Mouse (Mus musculus) Patski (cell line): Measurements from ENCODE around the gene Gm10406. TPM values are rescaled to one million over a fixed set of nuclear protein-coding genes. Genes with fewer than 3 reads are reported as not detected.
"Not testable (repeated sequence)": the region's sequence is repeated elsewhere in the genome, so short reads cannot be mapped to it uniquely, and the experiment has no call there.

Source experiments
- ATAC-seq: fragments of 100-300 bp; one replicate; pipeline ENCODE4 v1.8.0; 2021
- CTCF ChIA-PET: fragments of 350-600 bp; sonication (Branson Sonifier 250); formaldehyde crosslinking; loops from one replicate; lab custom pipeline; 2022; ENCODE audit warnings: inconsistent platforms; lab: Charles Lee
- POLR2A ChIA-PET: fragments of 350-600 bp; sonication (Branson Sonifier 250); formaldehyde crosslinking; loops from one replicate; lab custom pipeline; 2022; ENCODE audit warnings: antibody characterized with exemption, inconsistent platforms; lab: Charles Lee
- DNase-seq: peaks from one replicate; pipeline ENCODE4 v3.0.0-alpha.2; 2011; ENCODE audit warnings: low read depth, low spot score
- H3K27me3 ChIP-seq: fragments of 371-371 bp; one replicate; pipeline ENCODE4 v1.5.1; 2021
- CTCF ChIP-seq: fragments of 100-300 bp; IDR thresholded peaks from one replicate; pipeline ENCODE4 v1.5.1; 2021
- in situ Hi-C: fragments of 300-500 bp; cut with MboI; formaldehyde crosslinking; loops from 3 replicates; pipeline ENCODE4 v1.11.1; 2018; ENCODE audit warnings: low pct_unique_long_range_greater_than_20kb, mixed read lengths
- polyA plus RNA-seq: library from polyadenylated mRNA; unstranded; gene quantifications from one replicate; pipeline ENCODE4 v1.2.3, GENCODE M21; 2021

Gene Gm10406
- polyA plus RNA-seq: not detected

- in situ Hi-C loops, CTCF ChIA-PET, H3K27me3 ChIP-seq, DNase-seq, POLR2A ChIA-PET, ATAC-seq: not testable (repeated sequence)
Observed at GRCm38 (mm10) chr14:7026781-7027749, at the start of gene Gm10406. Gene Gm10406 (minus strand): TSS chr14:7027449.

- POLR2A ChIA-PET, CTCF ChIA-PET, DNase-seq, ATAC-seq, in situ Hi-C loops, H3K27me3 ChIP-seq: not testable (repeated sequence)
Observed at GRCm38 (mm10) chr14:7044870-7045269, 17.6 kb upstream of the Gm10406 start, which contains the start of gene Gm3685. Gene Gm3685 (minus strand): TSS chr14:7044970.

- CTCF ChIA-PET, DNase-seq, POLR2A ChIA-PET, ATAC-seq, in situ Hi-C loops, H3K27me3 ChIP-seq: not testable (repeated sequence)
- TF ChIP-seq CTCF: peak; percentile 57
Observed at GRCm38 (mm10) chr14:7026274-7026673, 975 bp downstream of the Gm10406 start.

- in situ Hi-C loops, DNase-seq, ATAC-seq, POLR2A ChIA-PET, H3K27me3 ChIP-seq, CTCF ChIA-PET: not testable (repeated sequence)
Observed at GRCm38 (mm10) chr14:6973718-6974117, 53.5 kb downstream of the Gm10406 start, which contains the start of gene Gm6356. Gene Gm6356 (minus strand): TSS chr14:6973818.

Other genes with a start within 250 kb of the Gm10406 start
- not detected for gene Gm3642, start 187.1 kb downstream of the Gm10406 start, polyA plus RNA-seq
- gene Gm3667, start 137.5 kb downstream of the Gm10406 start, polyA plus RNA-seq: not detected
- not detected for gene Gm6356, start 53.6 kb downstream of the Gm10406 start, polyA plus RNA-seq
- gene Gm3685, start 17.5 kb upstream of the Gm10406 start, polyA plus RNA-seq: not detected
- 0.45 TPM for gene Gm3696, start 73.2 kb upstream of the Gm10406 start, polyA plus RNA-seq
- not detected for gene Gm6676, start 98.0 kb upstream of the Gm10406 start, polyA plus RNA-seq
- gene Gm3512, start 147.1 kb upstream of the Gm10406 start, polyA plus RNA-seq: 0.87 TPM
- not detected for gene Gm16434, start 167.1 kb upstream of the Gm10406 start, polyA plus RNA-seq
- not detected for gene Gm3727, start 237.3 kb upstream of the Gm10406 start, polyA plus RNA-seq